Mouse (Mus musculus) embryo, embryonic 10 days (tissue): ENCODE measurements at regions not wholly inside any gene's neighbourhood (a gene's known extent, or its start where the extent isn't known, plus 50 kb on each side); places are given as distances from the start of the nearest gene placed in this dataset.
A peak's percentile ranks its signal among the peaks of the same experiment; 100 is the strongest.

Source experiments
- DNase-seq: peaks from one replicate; pipeline ENCODE4 v3.0.0-alpha.2; 2015; ENCODE audit warnings: low spot score

GRCm38 (mm10) chr2:75061456-75062188 is 236.0 kb downstream of the Mtx2 start:
- no peak for DNase-seq

DNA sequence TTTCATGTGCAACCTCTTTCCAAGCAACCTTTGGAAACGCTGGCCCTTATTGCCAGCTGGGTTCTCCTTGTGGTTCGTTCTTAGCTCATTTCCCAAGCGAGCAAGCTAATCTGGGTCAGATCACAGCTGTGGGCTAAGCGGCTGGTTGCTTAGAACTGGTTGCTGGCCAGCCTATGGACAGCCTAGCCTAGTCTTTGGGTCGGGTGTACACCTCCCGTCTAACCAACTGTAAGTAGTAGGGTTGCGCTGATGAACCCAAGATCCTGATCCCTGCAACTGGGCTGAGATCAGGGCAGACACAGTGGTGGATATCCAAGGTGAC is 236.5 kb downstream of the Mtx2 start:
- DNase-seq, result no peak

DNA sequence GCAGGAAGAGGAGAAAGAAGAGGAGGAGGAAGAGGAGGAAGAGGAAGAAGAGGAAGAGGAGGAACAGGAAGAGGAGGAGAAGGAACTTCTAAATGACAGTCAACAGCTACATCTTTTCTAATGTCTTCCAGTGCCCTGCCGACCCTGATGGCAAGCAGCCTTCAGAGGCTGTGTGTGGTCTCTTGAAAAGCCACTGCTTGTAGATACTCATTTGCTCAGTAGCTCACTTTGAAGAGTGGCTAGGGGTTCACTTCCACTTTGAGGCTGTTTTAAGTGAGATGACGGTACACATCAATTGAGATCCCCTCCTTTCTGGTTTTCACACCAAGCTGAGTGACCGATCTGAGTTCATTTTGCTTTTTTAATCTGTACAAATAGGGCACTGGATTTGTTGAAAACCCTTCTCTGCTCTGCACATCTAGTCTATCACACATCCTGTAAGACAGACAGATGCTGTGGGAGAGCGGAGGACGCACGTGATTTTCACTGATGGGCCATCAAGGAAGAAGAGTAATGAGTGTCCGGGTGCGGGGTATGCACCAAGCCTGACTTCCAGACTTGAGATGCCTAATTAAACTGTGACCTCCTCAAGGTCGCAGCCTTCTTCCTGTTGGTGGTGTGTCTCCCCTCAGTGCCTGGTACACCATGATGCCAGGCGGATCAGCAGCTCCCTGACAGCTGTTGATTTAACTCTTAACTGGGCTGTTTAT is 239.0 kb downstream of the Mtx2 start:
- peak; percentile 65 for DNase-seq

- no peak for DNase-seq
Observed at GRCm38 (mm10) chr2:75065304-75065703, 239.7 kb downstream of the Mtx2 start.

DNA sequence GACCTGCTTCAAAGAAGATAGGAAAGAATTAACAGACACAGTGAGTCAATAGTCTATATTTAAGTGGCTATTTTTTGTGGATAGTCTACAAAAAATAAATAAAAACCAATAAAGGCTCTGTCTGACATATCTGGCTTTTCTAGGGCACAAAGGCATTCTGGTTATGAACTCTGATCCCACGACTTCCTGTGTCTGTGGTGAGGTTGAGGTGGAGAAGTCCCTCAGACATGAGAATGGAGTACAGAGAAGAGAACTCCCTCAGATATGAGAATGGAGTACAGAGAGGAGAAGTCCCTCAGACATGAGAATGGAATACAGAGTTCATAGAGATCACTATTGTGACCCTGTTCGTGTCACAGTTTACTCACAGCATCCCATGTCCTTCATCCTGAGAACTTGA is 243.7 kb downstream of the Mtx2 start:
- DNase-seq, result no peak

DNA sequence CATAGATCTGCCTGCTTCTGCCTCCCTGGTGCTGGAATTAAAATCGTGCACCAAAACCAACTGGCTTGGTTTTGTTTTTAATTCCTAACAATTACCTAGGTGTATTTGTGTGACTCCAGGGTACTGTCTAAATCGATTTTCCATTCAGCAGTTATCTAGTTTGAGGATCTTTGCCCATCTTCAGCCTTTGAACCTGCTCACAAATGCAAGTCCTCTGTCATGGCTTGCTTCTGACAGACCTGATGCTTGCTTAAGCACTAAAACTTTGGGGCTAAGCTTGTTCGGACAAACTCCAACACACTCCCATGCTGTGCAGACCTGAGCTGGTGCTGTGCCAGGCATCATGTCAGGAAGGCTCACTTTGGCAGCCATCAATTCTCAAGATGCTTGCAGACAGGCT is 246.4 kb downstream of the Mtx2 start:
- no peak for DNase-seq

DNA sequence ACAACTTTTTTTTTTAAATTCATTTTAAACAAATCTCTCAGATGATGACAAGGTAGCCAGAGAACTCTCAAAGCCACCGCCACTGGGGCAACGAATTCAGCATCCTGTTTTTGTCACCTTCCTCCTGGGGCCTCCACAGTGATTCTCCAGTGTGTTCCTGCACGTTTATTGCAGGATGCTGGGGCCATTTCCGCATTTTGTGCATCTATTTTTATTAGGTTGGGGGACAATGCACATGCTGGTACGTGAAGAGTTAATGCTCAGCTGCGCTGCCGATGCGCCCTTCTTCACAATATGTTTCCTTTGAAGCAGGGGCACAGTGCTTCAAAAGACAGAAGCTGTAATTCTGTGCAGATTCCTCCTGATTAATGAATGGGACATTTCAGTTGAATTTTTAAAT is 246.9 kb downstream of the Mtx2 start:
- peak; percentile 49 for DNase-seq

- DNase-seq, result no peak
Observed at GRCm38 (mm10) chr2:75073178-75073577, 247.6 kb downstream of the Mtx2 start.

- DNase-seq, result peak; percentile 33
Observed at GRCm38 (mm10) chr2:75087164-75087563, 261.6 kb downstream of the Mtx2 start.

- DNase-seq, result peak; percentile 70
Observed at GRCm38 (mm10) chr2:75089186-75089585, 263.6 kb downstream of the Mtx2 start.

- peak; percentile 84 for DNase-seq
Observed at GRCm38 (mm10) chr2:75089616-75090015, 264.0 kb downstream of the Mtx2 start.

GRCm38 (mm10) chr2:75090439-75090838 is 264.8 kb downstream of the Mtx2 start:
- peak; percentile 34 for DNase-seq

DNA sequence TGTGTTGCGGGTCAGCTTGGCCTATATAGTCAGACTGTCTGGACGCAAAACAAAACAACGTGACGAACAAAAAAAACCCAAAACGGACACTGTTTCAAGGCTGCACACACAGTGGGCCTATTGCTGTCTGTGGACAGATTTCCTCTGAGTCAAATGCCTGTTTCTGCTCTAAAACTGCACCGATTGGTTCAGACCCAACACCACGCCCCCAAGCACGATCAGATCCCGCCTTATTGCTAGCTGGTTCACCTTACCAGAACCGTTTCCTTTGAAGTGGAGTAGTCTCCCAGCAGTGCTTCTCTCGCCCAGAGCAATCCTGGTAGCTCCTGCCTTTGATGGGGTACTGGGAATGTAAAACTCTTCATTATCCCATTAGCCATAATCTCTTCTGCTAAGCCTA is 275.9 kb downstream of the Mtx2 start:
- peak; percentile 74 for DNase-seq

DNA sequence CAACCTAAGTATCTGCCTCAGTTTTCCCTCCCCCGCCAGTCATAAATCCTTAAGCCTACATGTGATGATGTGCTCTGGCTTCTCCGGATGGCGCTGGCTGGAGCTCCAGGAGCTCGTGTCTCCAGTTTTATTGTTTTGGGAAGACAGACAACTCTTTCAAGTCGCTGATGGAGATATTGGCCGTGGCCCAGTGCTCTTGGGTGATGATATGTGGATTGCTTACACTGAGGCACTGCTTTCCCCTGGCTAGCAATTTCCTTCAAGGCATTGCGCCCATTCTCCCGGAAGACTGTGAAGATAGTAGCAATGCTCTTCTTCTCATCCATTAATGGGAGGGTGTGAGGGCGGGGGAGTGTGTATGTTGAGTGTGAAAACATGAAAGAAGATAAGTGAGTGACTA is 287.1 kb downstream of the Mtx2 start:
- no peak for DNase-seq

DNA sequence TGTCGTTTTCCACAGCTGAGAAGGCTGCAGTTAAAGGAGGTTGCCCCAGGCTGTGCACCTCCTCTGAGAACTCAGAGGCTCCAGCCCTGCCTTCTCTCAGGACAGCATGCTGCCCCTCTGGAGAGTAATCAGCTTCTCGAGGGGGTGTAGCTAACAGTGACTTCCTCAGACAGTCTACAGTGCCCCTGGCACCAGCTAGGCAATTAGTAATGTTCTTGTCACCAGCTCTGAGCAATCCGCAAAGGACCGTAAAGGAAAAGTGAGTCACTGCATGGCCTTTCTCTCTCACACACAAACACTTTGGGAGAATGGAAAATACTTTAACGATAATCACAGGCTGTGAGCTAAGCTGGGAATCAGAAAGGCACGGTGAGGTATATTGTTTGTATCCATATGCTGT is 288.8 kb downstream of the Mtx2 start:
- DNase-seq, result no peak

- peak; percentile 70 for DNase-seq
Observed at GRCm38 (mm10) chr2:75118348-75118926, 292.8 kb downstream of the Mtx2 start.

DNA sequence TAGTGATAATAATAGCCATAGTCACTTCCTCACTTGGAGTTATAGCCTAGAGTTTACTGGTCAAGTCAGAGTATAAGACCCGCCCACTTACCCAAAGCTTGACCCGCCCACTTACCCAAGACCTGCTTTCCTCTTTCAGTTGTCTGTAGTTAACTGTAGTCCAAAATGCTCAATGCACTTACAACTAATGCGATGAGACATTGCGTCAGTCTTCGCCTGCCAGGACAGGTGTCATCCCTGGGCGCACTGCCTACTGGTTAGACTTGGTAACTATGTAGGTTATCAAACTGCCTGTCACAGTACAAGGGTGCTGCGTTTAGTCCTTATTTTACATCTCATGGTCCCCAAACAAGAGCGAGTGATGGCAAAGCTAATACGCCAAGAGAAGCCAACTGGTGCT is 294.0 kb downstream of the Mtx2 start:
- DNase-seq, result no peak

GRCm38 (mm10) chr2:75133298-75134080 is 307.9 kb downstream of the Mtx2 start:
- DNase-seq, result no peak

DNA sequence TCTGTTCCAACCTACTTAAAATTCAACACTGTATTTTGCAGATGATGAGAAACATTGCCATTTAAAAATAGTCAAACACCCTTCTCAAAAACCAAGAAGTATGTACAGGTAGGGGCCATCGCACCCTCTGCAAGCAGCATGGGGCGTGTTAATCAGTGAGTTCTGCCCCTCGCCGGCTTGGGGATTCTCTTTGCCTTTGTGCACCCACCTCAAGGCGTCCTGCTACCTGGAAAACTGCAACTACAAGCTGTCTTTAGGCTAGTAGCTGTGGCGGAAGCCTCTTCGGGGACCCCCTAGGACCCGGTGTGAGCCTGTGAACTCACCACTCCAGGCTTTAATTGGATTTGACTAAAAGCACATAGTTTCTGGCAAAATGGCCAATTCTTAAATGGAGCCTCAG is 311.0 kb downstream of the Mtx2 start:
- no peak for DNase-seq

- peak; percentile 56 for DNase-seq
Observed at GRCm38 (mm10) chr2:75137133-75137982, 311.8 kb downstream of the Mtx2 start.

DNA sequence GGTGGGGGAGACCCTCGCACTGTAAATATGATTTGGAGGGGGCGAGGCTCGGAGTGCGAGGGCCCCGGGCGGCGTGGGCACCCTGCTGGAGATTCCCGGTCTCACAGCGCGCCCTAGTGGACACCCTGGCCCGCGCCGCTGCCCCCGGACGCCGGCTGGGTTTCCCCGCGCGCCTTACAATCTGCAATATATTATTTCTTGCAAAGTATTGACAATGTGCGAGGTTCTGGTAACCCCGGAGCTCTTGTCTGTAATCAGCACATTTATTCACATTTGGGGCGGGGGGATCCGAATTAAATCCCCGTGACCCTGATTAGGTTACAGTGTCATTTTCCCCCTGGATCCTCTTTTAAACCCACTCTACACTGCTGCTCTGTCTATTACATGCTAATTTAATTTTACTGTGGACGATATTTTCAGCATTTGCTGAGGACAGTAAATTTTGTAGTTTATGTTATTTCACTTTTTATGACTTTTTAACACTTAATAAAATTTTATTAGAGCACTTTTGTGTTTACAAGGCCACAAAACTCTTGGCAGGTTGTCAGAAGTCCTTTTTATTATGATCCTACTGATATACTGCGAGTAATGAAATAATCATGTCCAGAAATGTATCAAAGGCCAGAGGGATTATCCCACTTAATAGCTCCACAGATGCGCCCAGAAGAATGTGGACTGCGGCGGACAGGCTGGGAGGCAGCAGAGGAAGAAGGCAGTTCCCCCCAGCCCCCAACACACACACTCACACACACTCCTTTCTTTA is 312.6 kb downstream of the Mtx2 start:
- DNase-seq, result peak; percentile 73
